Mouse (Mus musculus) thymus, postnatal 0 days (tissue): ENCODE data around the gene Sub1. TPM values are rescaled to one million over a fixed set of nuclear protein-coding genes. Genes with fewer than 3 reads are reported as not detected.

Experiments used
- DNase-seq: peaks from one replicate; pipeline ENCODE4 v3.0.0-alpha.2; 2015; ENCODE audit warnings: low spot score
- polyA plus RNA-seq: library from polyadenylated mRNA; unstranded; fragments of >200 nt; fragmentation: Nextera tagmentation; extraction: Ambion mirVana; gene quantifications from 2 replicates; pipeline ENCODE4 v1.2.1, GENCODE M21; 2015

Gene Sub1
- polyA plus RNA-seq, result 1,079 and 1,123 TPM in 2 replicates

- DNase-seq, result peak; percentile 25
Measured at GRCm38 (mm10) chr15:11996883-11997282, at the start of gene Sub1. Gene Sub1 (minus strand): TSS chr15:11996983.

- no peak for DNase-seq
Measured at GRCm38 (mm10) chr15:12040407-12040710, 43.6 kb upstream of the Sub1 start.

DNA sequence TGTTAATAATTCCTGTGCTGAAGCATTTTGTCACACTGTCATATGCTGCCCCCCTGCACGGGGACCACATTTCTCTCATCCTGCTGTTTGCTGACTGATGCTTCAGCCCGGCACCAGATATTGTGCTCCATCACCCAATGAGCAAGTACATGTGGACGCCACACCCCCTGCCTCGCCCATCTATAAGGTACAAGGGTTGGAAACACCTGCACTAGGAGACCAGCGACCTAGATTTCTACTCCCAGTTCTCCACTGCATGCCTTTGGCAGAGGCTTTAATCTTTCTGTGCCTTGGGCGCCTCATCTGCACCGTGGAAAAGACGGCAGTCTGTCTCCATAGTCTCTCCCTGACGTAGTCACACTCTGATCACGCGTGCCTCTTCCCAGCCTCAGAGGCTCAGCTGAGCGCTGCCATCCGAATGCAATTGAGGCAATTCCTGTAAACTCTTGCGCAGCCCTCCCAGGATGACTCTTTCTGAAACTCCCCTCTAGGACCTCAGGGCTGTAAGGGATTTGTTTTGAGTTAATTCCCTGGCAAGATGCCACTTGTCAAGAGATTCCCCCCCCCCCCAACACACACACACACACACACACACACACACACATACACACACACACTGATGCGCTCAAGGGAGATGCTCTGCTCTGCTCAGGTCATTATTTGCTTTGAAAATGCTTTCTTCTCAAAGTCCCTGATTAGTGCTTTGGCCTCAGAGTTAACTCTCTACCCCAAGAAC is 43.1 kb upstream of the Sub1 start:
- no peak for DNase-seq

DNA sequence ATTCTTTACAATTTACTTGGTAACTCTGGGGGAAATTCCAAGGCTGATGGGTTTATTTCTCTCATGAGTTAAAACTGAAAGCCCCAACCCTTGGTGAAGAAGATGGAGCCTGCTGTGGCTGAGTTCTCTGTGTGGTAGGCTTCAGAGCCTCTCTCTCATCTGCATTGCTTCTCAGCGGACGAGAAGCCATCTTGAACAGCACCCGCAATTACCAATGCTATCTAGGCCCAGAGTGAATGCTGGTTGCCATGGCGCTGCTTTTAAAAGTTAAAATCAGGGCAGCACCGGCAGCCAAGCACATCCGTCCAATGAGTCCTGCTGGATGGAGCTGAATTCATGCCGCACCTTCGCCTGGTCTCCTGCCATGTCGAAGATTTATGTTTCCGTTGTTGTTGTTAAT is 42.5 kb upstream of the Sub1 start:
- DNase-seq, result no peak

DNA sequence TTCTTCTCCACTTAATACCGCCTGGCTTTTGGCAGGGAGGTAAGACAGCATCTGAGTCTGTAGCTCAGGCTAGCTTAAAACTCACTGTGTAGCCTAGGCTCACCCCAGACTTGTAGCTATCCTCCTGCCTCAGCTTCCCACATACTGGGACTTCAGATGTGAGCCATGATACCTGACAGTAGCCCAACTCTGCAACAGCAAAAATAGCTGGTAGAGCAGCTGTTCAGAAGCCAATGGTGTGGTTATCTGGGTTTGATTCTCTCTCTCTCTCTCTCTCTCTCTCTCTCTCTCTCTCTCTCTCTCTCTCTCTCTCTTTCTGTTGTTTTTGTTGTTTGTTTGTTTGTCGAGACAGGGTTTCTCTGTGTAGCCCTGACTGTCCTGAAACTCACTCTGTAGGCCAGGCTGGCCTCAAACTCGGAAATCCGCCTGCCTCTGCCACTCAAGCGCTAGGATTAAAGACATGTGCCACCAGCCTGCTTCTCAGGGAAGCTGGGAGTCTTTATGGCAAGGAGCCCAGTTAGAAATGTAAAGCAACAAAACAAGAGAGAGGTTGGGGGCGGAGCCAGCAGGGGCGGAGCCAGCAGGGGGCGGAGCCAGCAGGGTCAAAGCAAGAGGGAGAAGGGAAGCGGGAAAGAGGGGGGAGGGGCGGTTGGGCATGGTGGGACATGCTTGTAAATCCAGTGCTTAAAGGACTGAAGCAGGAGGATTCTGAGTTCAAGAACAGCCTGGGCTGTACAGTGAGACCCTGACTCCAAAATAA is 41.3 kb upstream of the Sub1 start:
- no peak for DNase-seq

GRCm38 (mm10) chr15:12037217-12037616 is 40.4 kb upstream of the Sub1 start:
- DNase-seq, result peak; percentile 62

GRCm38 (mm10) chr15:12036675-12037074 is 39.9 kb upstream of the Sub1 start:
- no peak for DNase-seq

- no peak for DNase-seq
Measured at GRCm38 (mm10) chr15:12034317-12034716, 37.5 kb upstream of the Sub1 start.

DNA sequence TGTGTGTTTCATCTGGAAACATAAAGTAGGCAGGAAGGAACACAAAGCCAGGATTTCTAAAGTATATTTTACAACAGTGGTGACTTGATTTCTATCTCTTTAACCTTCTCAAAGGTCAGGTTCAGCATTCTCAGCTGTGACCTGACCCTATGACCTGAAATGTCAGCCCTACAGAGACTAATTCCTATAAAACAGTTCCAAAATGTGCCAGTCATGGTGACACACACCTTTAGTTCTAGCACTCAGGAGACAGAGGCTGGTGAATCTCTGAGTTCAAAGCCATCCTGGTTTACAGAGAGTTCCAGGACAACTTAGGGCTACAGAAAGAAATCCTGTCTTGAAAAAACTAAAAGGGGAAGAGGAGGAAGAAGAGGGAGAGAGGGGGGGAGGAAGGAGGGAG is 36.4 kb upstream of the Sub1 start:
- DNase-seq, result no peak

GRCm38 (mm10) chr15:12032512-12032911 is 35.7 kb upstream of the Sub1 start:
- no peak for DNase-seq

DNA sequence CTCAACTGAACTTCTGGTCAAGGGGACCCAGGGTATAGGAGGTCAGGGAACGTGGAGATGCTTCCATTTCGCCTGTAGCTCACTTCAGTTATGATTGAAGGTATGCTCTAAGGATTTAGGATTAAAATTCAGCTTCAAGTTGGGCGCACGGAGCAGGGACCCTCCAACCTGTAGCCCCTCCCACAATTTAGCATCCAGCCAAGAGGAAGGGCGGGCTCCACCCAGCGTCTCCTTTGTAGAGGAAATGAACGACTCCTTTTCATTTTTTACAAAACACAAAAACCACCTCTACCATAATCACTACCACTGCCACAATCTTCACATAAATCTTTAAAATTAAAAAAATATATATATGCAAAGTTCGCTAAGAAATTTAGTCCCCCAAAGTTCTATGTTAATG is 35.1 kb upstream of the Sub1 start:
- no peak for DNase-seq

- DNase-seq, result no peak
Measured at GRCm38 (mm10) chr15:12030221-12030620, 33.4 kb upstream of the Sub1 start.

DNA sequence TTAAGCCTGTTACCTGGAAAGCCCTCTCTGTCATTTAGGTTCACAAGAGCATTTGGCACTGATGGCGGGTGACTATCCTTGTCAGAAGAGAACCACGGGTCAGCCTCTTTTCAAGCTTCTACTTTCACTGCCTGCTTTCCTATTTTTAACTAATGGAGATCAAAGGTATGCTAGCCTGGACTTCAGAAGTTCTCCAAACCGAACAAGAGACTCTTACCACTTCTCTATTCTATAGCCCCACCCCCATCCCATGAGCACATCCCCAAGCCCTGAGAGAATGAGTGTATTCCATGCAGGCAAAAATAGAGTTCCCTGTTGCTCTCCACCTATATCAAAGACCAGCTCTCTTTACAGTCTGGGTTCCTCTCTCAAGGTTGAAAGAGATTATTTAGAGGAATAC is 31.0 kb upstream of the Sub1 start:
- no peak for DNase-seq

DNA sequence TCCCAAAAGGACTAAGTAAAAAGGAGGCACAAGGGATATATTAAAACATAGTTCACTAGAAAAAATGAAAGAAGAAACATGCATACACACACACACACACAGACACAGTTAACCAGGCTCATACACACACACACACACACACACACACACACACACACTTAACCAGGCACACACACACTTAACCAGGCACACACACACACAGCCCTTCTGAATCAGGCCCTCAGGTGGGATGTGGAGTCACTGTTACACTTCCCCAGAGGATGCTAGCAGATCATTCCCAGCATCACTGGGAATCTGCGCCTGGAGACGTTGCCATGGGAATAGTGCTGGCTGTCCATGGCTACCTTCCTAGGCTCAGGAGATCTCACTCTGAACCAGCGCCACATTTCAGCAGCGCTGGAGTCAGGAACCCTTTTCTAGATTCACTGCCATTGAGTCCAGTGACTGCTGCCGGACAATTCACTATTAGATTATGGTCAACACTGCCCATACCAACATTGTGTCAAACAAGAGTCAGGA is 30.2 kb upstream of the Sub1 start:
- no peak for DNase-seq

DNA sequence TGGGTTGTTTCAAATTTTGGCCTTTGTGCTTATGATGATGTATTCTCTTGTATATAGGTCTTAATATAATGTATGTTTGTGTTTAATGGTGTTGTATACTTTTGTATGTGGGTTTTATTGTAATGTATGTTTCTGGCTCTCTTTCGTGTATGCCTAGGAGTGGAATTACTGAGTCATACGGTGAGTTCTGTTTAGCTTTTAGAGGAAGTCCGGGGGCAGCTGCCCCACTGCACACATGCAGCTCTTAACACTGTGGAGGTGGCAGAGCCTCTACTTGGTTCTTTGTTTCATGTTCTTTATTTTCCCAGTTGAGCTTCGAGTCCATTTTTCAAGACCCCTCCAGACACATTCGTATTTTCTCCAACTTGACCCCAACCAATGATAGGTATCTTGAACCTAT is 29.2 kb upstream of the Sub1 start:
- no peak for DNase-seq

GRCm38 (mm10) chr15:12025341-12025740 is 28.6 kb upstream of the Sub1 start:
- no peak for DNase-seq

DNA sequence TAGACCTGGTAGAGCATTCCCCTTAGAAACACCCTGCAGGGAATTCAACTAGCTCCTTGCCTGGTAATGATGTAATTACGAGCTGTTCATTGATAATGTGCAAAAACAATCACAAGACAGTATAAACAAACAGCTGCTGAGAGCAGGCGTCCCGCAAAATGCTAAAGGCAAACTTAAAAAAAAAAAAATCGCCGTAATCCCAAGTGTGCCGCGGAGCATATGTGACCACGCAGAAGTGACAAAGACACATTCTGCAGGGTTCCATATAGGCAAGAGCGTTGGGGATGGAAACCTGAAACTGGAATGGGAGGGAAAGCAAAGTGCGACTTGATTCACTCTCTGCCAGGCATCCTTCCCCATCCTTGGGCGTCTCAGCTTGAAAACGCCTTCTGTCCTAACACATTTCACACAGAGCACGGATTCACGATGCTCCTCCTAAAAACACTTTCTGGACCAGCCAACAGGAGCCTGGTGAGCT is 28.0 kb upstream of the Sub1 start:
- DNase-seq, result no peak

DNA sequence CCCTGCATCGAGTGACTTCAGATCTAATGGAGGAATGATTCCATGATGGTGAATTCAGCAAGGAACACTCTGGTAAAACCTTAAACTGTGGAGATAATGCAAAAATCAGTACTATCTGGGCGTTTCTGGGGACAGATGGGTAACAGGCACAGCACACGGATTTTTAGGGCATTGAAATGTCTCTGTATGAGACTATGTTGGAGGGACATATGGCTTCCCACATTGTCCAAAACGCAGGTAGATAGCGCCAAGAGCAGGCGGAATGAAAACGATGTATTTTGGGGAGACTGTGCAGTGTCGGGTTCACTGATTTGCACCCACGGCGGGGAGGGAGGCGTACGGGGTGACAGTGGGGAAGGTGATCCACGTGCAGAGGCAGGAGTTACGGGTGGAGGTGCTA is 22.7 kb upstream of the Sub1 start:
- DNase-seq, result no peak

DNA sequence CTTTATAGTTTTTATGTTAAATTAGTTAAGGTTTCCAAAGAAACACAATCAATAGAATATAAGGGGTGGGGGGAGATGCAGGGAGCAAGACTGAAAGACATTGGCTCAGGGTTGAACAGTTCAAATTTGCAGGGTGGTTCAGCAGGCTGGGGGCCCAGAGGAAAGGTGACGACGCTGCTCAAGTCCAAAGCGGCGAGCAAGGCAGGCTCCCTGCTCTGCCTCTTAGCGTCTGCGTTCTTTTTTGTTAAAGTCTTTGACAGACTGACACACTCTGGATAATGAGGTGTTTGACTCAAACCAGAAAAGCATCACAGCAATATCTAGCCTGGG is 21.6 kb upstream of the Sub1 start:
- DNase-seq, result no peak

- DNase-seq, result no peak
Measured at GRCm38 (mm10) chr15:12017700-12018427, 21.1 kb upstream of the Sub1 start.

- no peak for DNase-seq
Measured at GRCm38 (mm10) chr15:12014197-12014905, 17.6 kb upstream of the Sub1 start.
